Mouse (Mus musculus) C2C12 (cell line): ENCODE measurements around the gene Gm20388.

Source experiments
- CEBPB ChIP-seq: IDR thresholded peaks from one replicate; pipeline ENCODE4 v1.6.1; 2011; ENCODE audit warnings: low read depth, mild to moderate bottlenecking, control low read depth, moderate library complexity
- CTCF ChIP-seq: IDR thresholded peaks from one replicate; pipeline ENCODE4 v1.5.1; 2011; ENCODE audit not compliant: control insufficient read depth, insufficient read depth, insufficient read length
- MAX ChIP-seq: IDR thresholded peaks from one replicate; pipeline ENCODE4 v1.6.1; 2011; ENCODE audit warnings: mild to moderate bottlenecking, control low read depth
- MYOG ChIP-seq: IDR thresholded peaks from one replicate; pipeline ENCODE4 v1.6.1; 2011; ENCODE audit not compliant: control insufficient read depth, insufficient read length; ENCODE audit errors: extremely low read depth

- no peak for TF ChIP-seq CEBPB
- no peak for TF ChIP-seq MAX
- no peak for TF ChIP-seq CTCF
- no peak for TF ChIP-seq MYOG
These were observed 3212.0 kb downstream of the Gm20388 start for GRCm38 (mm10) chr8:123122670-123123069.
